Mouse (Mus musculus) Patski (cell line): ENCODE measurements around the gene Herc2. TPM values are rescaled to one million over a fixed set of nuclear protein-coding genes. Genes with fewer than 3 reads are reported as not detected.

Experiments used
- ATAC-seq: fragments of 100-300 bp; one replicate; pipeline ENCODE4 v1.8.0; 2021
- CTCF ChIA-PET: fragments of 350-600 bp; sonication (Branson Sonifier 250); formaldehyde crosslinking; loops from one replicate; lab custom pipeline; 2022; ENCODE audit warnings: inconsistent platforms; lab: Charles Lee
- POLR2A ChIA-PET: fragments of 350-600 bp; sonication (Branson Sonifier 250); formaldehyde crosslinking; loops from one replicate; lab custom pipeline; 2022; ENCODE audit warnings: antibody characterized with exemption, inconsistent platforms; lab: Charles Lee
- DNase-seq: peaks from one replicate; pipeline ENCODE4 v3.0.0-alpha.2; 2011; ENCODE audit warnings: low read depth, low spot score
- H3K27me3 ChIP-seq: fragments of 371-371 bp; one replicate; pipeline ENCODE4 v1.5.1; 2021
- CTCF ChIP-seq: fragments of 100-300 bp; IDR thresholded peaks from one replicate; pipeline ENCODE4 v1.5.1; 2021
- in situ Hi-C: fragments of 300-500 bp; cut with MboI; formaldehyde crosslinking; loops from 3 replicates; pipeline ENCODE4 v1.11.1; 2018; ENCODE audit warnings: low pct_unique_long_range_greater_than_20kb, mixed read lengths
- polyA plus RNA-seq: library from polyadenylated mRNA; unstranded; gene quantifications from one replicate; pipeline ENCODE4 v1.2.3, GENCODE M21; 2021

The Herc2 gene
- polyA plus RNA-seq, 1 experiment from 2014 or later: 35.7 TPM

DNA sequence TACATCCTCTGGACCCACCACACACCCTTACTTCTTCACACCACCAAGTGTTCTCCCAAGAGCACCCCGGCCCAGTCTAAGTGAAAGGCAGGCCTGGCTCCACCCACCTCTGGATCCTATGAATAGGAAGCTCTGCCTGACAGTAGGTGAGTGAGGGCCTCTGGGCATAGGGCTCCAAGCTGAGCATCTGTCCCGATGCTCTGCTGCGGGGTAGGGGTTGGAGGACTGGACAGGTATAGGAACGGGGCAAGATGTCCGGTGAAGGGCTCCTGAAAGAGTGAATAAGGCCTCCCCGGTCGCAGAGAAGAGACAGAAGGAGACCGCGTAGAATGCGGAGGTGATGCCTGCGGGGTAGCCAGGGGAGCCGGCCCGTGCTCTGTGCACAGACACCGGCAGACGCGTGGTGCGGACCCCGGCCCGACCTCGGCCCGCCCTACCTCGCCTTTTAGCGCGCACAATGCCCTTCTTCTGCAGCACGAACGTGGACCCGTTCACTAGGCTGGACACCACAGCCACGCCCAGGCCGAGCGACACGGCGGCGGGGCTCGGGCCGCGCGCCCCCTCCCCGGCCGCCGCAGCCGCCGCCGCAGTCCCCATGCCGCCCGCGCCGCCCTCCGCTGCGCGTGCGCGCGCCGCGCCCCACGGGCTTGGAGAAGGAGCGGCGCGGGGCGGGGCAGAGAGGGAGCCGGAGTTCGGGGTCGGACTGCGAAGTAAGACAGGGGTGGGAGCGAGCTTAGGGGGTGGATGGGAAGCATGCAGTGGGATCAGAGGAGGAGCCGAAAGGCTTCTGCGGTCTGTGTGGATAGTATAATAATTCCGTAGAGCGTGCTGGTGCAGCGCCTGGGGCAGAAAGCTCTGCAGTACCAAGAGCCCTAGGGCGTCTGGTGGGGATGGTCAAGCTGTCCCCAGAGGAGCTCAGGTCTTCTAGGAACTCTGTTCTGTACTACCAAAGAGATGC lies 30.7 kb upstream of the Herc2 start:
- ChIA-PET POLR2A (no interaction called here), CTCF (interaction anchor here (0.9 to 1.7 kb wide), 4 partner anchors 8 to 51 kb away, joined by 3 to 4 read pairs (median 4); no protein-coding TSS in a partner anchor)
- H3K27me3 ChIP-seq: no peaks in the 10 kb centered on the region
- DNase-seq (no peak), ATAC-seq (peak; percentile 89)
- in situ Hi-C loops: no loop called here
- TF ChIP-seq CTCF: no peak

- POLR2A ChIA-PET: no interaction called here
- in situ Hi-C loops: no loop called here
Observed at GRCm38 (mm10) chr7:56019930-56020253, 30.1 kb upstream of the Herc2 start, which contains the start of gene Nipa1. Nipa1 (minus strand) TSS chr7:56019954.

GRCm38 (mm10) chr7:56023586-56023985 lies 26.4 kb upstream of the Herc2 start:
- CTCF ChIA-PET: no interaction called here
- ATAC-seq (no peak), DNase-seq (no peak)
- no peaks in the 10 kb centered on the region for H3K27me3 ChIP-seq
- POLR2A ChIA-PET: no interaction called here
- in situ Hi-C loops: no loop called here
- no peak for TF ChIP-seq CTCF

More at GRCm38 (mm10) chr7:56019930-56020253, 30.1 kb upstream of the Herc2 start, which contains the start of gene Nipa1:
- no peak for TF ChIP-seq CTCF
- DNase-seq (no peak), ATAC-seq (no peak)
- H3K27me3 ChIP-seq: no peaks in the 10 kb centered on the region
- CTCF ChIA-PET: interaction anchor here (0.9 to 1.0 kb wide), 3 partner anchors 9 to 52 kb away, joined by 3 to 4 read pairs (median 3); no protein-coding TSS in a partner anchor

- in situ Hi-C loops: loop anchor here (10.0 kb wide), 1 partner anchor 58 kb away; no protein-coding TSS in a partner anchor
- TF ChIP-seq CTCF: peak; percentile 83
- CTCF ChIA-PET: interaction anchor here (0.7 to 2.5 kb wide), 18 partner anchors 10 to 132 kb away, joined by 3 to 11 read pairs (median 6); no protein-coding TSS in a partner anchor
- H3K27me3 ChIP-seq: no peaks in the 10 kb centered on the region
- ATAC-seq (peak; percentile 79), DNase-seq (no peak)
- POLR2A ChIA-PET: no interaction called here
Observed at GRCm38 (mm10) chr7:56042353-56042752, 7.6 kb upstream of the Herc2 start.

DNA sequence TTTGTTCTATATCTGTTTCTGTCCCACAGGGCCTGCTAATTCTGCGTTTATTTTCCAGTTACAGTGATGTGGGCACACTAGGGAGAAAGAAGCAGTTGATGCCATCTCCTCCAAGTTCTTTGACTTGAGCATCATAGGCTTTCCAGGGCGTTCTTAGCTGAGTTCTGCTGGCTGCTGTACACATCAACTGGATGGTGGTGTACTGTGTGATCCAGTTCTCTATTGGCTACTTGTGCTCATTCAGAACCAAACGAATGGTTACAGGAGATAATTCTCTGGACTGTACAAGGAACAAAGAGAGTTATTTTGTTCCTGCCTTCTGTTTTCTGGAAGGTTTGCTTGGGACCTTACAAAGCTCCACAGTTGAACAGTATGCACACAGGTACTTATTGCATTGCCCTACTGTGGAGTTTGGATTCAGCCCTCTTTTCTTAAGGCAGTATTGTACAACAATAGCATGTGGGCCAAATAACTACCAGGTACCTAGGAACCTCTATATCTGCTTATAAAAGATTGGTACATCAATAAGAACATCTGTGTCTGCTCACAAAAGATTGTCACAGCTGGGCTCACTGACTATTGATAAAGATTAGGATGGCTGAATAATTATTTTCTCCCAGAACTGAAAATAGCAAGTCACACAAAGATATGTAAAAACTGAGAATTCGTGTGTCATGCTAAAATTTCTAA lies 6.3 kb upstream of the Herc2 start:
- CTCF ChIA-PET: interaction anchor here (1.9 to 2.5 kb wide), 4 partner anchors 14 to 63 kb away, joined by 7 to 11 read pairs (median 10); no protein-coding TSS in a partner anchor
- POLR2A ChIA-PET: no interaction called here
- no peak for ATAC-seq
- no peaks in the 10 kb centered on the region for H3K27me3 ChIP-seq
- DNase-seq: no peak
- no peak for TF ChIP-seq CTCF
- in situ Hi-C loops: loop anchor here (10.0 kb wide), 1 partner anchor 59 kb away; no protein-coding TSS in a partner anchor

GRCm38 (mm10) chr7:56044267-56044629 lies 5.7 kb upstream of the Herc2 start:
- ChIA-PET POLR2A (no interaction called here), CTCF (interaction anchor here (2.5 kb wide), 1 partner anchor 15 kb away, joined by 11 read pairs; no protein-coding TSS in a partner anchor)
- in situ Hi-C loops: loop anchor here (10.0 kb wide), 1 partner anchor 59 kb away; no protein-coding TSS in a partner anchor
- no peaks in the 10 kb centered on the region for H3K27me3 ChIP-seq
- ATAC-seq (no peak), DNase-seq (no peak)
- TF ChIP-seq CTCF: no peak

DNA sequence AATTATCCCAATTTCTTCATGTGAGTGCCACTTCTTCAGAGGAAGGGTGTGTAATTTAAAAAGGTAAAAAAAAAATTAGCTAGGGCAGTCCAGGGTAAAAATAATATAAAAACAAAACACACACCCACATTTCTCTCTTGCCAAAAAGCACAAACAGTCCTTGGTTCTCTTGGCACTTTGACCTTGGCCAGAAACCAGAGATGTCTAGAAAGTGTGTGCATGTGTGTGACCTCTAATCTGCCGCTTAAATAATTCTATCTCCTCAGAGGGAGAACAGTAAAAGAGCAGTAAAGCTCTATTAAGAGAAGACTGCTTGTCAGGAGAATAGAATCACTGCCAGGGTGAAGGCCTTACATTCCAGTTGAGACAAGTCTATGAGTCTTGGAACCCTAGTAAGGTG lies 2.8 kb upstream of the Herc2 start:
- no peak for ATAC-seq
- no peak for DNase-seq
- POLR2A ChIA-PET: no interaction called here
- CTCF ChIA-PET: interaction anchor here (1.6 kb wide), 1 partner anchor 8 kb away, joined by 4 read pairs; no protein-coding TSS in a partner anchor
- no peaks in the 10 kb centered on the region for H3K27me3 ChIP-seq
- TF ChIP-seq CTCF: no peak
- in situ Hi-C loops: loop anchor here (10.0 kb wide), 1 partner anchor 62 kb away; no protein-coding TSS in a partner anchor

DNA sequence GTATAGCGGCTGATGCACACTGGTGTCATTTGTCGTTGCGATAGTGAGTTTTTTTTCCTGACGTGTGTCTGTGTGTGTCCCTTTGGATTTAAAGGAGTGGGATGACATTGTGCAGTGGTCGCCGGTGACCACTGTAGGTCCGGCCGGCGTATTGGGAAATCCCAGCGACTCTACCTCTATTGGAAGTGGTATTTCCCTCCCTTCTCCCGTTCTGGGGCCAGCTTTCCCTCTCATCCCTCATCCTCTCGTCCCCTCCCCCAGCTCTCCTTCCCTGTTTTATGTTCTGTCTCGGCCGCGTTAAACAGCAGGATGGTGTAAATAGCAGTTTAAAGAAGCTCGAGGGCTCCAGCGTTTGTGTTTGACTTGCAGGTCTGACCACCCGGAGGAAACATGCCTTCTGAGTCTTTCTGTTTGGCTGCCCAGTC lies 503 bp downstream of the Herc2 start:
- POLR2A ChIA-PET: no interaction called here
- in situ Hi-C loops: no loop called here
- DNase-seq (no peak), ATAC-seq (peak; percentile 30)
- H3K27me3 ChIP-seq: no peaks in the 10 kb centered on the region
- CTCF ChIA-PET: interaction anchor here (1.3 kb wide), 1 partner anchor 62 kb away, joined by 3 read pairs; no protein-coding TSS in a partner anchor
- no peak for TF ChIP-seq CTCF

GRCm38 (mm10) chr7:56052996-56053395 lies 3.0 kb downstream of the Herc2 start:
- H3K27me3 ChIP-seq: no peaks in the 10 kb centered on the region
- in situ Hi-C loops: no loop called here
- no peak for TF ChIP-seq CTCF
- CTCF ChIA-PET: interaction anchor here (1.9 kb wide), 1 partner anchor 11 kb away, joined by 8 read pairs; no protein-coding TSS in a partner anchor
- DNase-seq (no peak), ATAC-seq (no peak)
- POLR2A ChIA-PET: no interaction called here

- POLR2A ChIA-PET: no interaction called here
- CTCF ChIA-PET: no interaction called here
- DNase-seq: no peak
- no peak for ATAC-seq
- TF ChIP-seq CTCF: no peak
- H3K27me3 ChIP-seq: no peaks in the 10 kb centered on the region
- in situ Hi-C loops: no loop called here
Observed at GRCm38 (mm10) chr7:56055338-56055737, 5.3 kb downstream of the Herc2 start.
